Mouse (Mus musculus) left cerebral cortex, adult 11 months (tissue): ENCODE results near the gene Hist1h4f.
A peak's percentile ranks its signal among the peaks of the same experiment; 100 is the strongest.
"Not testable (repeated sequence)": the region's sequence is repeated elsewhere in the genome, so short reads cannot be mapped to it uniquely, and the experiment has no call there.

Experiments used
- DNase-seq: peaks from one replicate; pipeline ENCODE4 v3.0.0; 2022; ENCODE audit warnings: low spot score

Gene Hist1h4f

DNA sequence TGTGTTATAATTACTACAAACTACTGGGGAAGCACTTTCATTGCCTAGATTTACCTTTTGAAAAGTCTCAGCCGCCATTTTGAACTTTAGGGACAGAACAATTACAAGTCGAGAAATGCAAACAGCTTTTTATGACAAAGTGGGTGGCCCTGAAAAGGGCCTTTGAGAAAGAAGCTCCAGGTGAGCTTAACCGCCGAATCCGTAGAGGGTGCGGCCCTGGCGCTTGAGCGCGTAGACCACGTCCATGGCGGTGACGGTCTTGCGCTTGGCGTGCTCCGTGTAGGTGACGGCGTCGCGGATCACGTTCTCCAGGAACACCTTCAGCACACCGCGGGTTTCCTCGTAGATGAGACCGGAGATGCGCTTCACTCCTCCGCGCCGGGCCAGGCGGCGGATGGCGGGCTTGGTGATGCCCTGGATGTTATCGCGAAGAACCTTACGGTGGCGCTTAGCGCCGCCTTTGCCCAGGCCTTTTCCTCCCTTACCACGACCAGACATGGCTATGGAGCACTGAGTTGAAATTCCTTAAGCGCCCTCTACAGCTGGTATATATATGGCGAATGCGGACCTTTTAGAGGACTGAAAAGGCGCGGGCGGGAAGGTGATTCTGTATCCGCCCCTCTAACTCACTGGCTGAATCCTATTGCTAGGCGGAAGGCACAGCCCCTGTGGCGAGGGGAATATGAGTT, at the start of gene Hist1h4f:
TSS of gene Hist1h4f (minus strand) at position 503 of the 689 bp plus-strand sequence.
- DNase-seq: peak; percentile 91

DNA sequence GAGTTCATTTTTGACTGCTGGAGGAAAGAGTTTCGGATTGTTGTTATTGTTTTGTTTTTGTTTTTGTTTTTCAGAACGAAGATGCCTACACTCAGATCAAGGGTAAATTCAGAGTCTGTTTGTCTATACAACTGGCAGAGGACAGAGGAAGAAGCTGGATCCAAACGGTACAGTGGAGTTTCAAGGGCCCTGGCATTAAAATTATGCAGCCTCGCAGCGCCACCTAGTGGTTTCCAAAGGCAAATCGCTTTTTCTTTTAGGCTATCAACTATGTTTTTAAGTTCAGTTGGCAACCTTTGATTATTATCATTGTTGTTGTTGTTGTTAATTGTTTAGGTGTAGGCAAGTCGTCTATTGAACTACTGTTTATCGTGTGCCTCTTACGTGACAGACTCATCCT, 46.5 kb upstream of the Hist1h4f start:
- no peak for DNase-seq

DNA sequence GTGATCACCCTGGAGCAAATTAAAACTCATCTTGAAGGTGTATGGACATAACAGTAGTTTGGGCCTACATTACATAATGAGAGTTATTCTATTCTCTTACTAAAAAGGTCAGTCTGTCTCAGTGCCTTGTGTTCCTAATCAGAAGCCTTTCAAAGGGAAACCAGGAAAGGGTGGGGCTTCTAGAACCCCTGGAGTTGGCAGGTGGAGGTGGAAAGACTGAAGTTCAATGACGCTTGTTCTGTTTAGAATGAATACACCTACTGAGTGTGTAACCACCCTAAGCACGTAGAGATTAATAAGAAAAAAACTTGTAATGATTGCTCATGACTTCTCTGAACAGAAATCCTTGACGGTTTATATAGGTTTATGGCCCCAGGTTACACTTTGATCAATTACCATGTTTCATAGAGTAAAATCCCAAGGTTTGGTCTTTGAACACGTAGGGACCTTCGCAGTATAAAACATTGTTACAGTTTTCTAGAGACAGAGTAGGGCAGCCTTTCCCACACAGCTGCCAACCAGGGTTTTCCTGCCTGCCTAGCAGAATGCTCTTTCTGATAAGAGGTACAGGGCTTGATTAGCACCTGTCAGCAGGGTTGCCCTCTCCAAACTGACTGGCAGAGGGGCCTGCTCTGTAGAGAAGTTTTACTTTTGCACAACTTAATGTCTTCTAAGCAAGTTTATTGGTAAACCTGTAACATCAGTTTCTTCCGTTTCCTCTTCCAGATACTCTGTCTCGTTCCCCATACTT, 44.3 kb upstream of the Hist1h4f start:
- no peak for DNase-seq

DNA sequence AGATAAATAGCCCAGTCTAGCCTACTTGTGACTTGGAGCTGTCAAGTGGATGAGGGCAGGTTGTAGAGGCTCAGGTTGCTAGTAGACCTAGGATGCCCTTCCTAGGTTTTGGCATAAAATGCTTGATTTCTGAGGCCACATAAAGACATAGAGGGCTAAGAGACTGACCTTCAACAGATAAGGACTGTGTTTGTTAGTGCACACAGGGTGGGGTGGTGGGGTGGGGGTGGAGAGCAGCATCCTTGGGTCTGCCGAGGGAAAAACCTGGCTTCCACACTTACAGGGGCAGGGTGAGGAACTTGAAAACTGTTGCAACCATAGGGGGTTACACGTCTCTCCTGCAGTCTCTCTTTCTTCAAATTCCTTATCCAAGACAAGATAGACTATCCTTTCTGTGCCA, 43.7 kb upstream of the Hist1h4f start:
- no peak for DNase-seq

DNA sequence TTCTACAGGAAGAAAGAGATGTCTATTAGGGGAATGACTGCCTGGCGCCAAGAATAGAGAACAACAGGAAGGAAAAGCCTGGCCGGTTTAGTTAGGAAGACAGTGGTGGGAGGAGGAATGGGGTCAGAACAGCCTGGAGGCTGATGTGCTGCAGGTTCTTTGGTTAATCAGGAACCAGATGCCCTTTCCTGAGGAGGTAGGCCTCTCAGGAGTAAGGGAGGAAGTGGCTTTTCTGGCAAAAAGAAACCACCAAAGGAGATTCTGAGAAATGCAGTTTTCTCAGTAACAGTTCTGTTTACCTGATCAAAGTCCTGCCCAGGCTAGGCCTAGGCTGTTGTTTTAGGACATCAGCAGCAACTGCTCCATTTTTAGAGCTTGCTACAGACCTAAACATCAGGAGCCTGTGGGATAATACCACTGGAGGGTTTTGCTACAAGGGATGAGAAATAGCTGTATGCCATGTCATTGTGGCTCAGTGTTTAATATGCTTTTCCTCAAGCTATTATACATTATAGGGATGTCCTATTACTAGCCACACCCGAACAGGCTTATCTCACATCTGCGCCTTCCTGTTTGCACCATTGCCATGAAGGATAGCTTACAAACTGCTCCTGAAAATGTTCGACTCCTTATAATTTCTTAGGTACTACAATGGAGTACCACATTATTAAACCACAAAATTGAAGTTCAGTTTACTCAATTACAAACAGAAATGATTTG, 41.8 kb upstream of the Hist1h4f start:
- DNase-seq: no peak

DNA sequence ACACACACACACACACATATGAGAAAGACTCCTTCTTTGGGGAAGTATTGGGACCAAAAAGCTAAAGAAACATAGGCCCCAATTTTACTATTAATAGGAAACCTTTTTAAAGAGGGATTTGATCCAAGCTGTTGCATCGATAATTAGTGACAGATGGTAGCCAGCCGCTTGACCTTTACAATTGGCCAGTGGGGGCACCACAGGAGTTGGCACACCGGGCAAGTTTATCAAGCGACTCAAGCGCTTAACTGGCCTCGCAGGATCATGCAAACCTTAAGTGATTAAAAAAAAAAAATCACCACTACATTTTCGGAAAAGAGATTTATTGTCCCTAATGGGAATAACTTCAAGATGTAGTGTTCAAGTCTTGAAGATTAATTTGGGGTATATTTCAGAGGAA, 41.2 kb upstream of the Hist1h4f start:
- no peak for DNase-seq

DNA sequence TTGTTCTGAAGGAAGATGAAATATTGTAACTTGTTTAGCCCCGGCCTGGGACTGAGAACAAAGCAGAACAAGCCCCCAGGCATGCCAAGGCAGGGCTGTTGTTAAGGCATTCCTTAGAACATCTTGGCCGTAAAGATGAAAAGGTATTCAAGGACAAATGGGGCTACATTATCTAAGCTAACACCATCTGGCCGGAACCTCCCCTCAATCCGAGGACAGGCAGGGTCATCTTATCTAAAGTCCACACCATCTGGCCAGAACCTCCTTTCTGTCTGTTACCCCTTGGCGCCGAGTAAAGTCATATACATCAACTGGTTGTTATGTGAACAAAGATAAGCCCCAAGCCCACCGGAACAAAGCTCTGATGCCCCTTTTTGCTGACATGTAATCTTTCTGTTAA, 40.4 kb upstream of the Hist1h4f start:
- DNase-seq: not testable (repeated sequence)

DNA sequence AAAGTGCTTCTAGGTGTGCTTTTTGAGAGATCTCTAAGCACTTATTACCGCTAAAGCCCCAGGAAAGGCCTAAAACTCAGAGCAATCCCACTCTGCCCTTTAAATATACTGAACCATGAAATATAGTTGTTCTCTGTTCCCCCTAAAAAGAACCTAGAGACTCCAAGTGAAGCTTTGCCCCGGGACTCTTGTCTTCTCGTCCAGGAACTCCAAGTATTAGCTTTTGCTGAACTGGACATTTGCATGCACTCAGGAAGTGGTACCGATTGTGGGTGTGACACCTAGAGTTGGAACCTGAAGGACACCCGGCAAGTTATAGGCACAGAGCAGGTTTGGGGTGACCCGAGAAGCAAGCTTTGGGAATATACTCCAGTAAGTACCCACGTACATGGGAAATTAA, 39.8 kb upstream of the Hist1h4f start:
- no peak for DNase-seq

DNA sequence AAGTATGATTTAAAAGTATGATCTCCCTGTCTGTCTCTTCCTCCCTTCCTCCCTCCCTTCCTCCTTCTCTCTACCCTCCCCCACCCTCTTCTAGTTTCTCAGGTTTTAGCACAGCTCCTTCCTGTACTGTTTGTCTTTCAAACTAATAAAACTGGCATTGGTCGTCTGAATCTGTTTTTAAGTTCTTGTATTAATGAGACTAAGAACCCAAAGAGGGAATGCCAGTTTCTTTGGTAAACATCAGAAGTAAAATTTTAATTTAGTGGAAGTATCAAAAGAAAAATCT, 35.4 kb upstream of the Hist1h4f start:
- DNase-seq: no peak

DNA sequence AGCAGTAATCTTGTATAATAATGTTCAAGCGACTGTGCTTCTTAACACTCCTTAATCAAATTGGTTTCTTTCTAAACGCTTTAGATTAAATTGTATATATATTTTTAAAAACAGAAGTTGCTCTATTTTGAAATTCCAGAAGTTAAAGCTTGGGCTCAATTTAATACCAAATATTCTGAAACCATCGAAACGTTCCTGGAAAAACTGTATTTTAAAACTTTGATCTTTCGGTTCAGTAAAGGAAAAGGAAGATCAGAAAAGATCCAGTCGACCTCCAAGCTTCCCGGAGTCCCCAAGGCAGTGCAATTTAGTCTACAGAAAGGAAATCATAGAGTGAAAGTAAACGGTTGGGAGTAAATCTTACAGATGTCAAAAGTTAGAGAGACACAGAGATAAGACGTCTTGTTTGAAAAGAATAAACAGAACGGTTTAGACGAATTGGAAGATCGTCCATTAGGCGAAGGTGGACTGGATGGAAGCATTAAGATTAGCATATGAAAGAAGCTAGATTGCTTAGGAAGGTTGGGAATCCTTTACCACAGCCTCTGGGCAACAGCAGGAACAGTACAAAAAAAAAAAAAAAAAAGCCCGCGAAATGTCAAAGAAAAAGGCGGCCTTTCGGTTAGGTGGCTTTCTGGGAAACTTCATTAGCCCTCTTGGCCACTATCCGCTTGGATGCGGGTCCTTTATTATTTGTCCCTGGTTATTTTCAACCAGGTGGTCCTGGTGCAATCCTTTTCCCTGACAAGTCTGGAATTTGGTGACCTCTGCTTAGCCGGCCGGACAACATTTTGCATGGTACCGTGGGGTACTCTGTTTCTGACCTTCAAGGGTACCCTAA, 34.9 kb upstream of the Hist1h4f start:
- no peak for DNase-seq

DNA sequence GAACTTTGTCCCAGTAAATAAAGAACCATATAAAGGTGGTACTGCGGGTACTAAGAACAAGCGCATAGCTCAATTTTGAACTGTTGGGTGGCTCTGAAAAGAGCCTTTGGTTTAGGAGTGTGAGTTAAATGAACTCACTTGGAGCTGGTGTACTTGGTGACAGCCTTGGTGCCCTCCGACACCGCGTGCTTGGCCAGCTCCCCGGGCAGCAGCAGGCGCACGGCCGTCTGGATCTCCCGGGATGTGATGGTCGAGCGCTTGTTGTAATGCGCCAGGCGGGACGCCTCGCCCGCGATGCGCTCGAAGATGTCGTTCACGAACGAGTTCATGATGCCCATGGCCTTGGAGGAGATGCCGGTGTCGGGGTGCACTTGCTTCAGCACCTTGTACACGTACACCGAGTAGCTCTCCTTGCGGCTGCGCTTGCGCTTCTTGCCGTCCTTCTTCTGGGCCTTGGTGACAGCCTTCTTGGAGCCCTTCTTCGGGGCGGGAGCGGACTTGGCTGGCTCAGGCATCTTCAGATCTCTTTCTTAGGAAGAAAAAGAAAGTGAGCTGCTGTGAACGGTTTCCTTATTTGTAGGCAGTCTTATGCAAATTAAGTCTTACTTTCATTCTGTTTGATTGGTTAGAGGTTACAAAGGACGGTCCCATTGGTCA, 34.1 kb upstream of the Hist1h4f start:
- peak; percentile 85 for DNase-seq

DNA sequence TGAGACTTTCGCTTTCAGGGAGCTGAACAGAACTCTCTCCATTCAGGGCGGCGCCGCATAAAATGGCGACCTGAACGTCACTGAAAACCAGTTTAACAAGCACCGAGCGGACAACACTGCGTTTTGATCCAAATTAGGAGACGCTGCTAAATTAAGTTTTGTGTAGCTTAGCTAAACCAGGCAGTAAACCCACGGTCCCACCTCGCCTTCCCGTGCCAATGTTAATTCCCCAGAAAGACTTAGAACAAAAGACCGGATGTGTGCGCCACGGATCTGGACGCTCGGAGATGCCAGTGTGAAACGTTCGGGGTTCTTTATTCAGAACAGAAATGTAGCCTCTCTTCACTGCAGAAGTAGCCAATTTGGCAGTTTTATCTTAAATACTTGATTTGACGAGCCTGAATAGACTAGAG, 33.6 kb upstream of the Hist1h4f start:
- DNase-seq: no peak

DNA sequence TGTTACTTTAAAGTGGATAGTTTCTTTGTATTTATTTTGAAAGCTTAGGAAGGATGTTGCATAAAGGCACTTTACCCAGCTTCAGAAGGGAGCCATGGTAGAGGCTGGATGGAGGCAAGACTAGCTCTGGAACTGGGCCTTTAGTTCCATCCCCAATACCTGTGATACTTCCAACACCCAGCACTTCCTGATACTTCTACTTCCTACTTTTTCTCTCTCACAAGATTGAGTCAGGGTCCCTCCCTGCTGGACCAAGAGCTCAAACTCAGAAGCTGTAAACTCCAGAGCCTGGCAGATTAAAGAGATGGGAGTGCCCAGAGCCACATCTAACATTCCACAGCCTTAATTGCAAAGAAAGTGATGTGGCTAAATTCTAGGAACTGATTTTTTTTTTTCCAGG, 32.9 kb upstream of the Hist1h4f start:
- no peak for DNase-seq

DNA sequence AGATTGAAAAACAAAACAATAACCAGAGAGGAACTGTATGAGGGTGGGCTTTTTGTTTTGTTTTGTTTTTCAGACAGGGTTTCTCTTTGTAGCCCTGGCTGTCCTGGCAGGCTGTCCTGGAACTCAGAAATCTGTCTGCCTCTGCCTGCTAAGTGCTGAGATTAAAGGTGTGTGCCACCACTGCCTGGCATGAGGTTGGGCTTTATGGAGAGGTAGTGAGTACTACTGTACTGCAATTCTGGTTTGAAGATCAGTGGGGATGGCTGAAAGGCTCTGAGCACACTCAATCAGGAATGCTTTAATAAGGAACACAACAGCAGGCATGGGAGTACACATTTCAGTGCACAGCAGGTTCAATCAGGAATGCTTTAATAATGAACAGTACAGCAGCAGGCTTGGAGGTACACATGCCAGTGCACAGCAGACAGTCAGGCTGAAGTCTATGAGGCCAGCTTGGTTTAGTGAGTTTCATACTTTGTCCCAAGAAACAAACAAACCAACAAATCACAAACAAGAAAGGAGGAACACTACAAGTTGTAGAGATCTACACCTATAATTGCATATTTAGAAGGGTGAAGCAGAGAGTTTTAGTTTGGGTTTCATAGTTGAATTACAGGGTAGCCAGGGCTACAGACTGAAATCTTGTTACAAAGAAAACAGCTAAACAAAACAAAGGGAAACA, 32.1 kb upstream of the Hist1h4f start:
- no peak for DNase-seq

DNA sequence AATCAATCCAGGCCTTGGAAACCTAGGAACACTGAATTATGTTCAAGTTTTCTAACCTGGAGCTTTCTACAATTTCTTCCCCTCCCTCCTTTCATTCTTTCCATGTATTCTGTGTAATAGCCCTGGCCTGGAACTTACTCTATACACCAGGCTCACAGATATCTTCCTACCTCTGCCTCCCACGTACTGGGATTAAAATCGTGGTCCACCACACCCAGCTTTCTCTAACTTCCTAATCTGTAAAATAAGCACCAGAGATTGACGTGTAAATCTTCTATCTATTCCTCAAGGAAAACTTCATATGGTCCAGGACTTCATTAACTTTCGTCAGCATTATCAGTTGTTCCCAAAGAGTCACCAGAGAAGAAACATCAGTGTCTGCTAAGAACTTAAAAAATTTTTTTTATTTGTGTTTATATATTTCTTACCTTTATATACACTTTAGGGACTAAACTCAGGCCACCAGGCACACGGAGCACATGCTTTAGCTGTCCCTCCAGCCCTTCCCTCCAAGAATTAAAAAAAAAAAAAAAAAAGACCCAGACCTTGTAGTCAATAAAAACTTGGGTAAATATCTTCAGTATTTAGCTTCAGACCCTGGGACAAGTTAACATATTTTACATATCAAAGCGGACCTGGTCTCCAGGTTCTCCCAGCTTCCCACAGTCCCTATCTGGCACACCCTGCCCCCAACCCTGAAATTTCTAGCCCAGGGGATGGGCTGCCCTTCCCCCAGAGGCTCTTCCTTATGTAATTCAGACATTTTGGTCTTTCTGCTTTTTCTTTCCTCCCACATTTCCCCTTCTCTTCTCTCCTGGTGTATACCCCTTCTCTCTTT, 31.0 kb upstream of the Hist1h4f start:
- no peak for DNase-seq

DNA sequence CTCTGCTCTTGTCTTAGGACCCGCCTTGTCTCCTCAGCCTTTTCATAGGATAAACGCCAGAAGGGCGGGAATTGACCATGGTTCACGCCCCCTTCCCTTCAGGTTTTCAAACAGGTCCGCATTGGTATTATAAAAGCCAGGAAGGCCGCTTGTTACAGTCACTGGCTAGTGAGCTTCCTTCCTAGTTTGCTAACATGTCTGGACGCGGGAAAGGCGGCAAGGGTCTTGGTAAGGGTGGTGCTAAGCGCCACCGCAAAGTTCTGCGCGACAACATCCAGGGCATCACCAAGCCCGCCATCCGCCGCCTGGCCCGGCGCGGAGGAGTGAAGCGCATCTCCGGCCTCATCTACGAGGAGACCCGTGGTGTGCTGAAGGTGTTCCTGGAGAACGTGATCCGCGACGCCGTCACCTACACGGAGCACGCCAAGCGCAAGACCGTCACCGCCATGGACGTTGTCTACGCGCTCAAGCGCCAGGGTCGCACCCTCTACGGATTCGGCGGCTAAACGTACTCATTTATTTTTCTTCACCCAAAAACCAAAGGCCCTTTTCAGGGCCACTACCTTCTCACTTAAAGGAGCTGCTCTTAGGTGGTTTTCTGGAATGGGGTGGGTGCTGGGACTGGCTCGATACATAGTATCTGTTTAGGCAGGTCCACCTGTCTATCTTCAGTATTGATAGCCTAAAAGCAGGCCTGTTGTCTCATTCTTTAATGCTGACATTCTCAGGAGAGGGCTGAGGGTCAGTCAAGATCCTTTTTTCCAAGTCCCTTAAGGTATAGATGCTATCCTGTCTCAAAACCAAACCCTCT, 30.2 kb upstream of the Hist1h4f start, which contains the start of gene Hist1h4d:
TSS of gene Hist1h4d (plus strand) at position 191 of the 811 bp plus-strand sequence.
- peak; percentile 95 for DNase-seq

DNA sequence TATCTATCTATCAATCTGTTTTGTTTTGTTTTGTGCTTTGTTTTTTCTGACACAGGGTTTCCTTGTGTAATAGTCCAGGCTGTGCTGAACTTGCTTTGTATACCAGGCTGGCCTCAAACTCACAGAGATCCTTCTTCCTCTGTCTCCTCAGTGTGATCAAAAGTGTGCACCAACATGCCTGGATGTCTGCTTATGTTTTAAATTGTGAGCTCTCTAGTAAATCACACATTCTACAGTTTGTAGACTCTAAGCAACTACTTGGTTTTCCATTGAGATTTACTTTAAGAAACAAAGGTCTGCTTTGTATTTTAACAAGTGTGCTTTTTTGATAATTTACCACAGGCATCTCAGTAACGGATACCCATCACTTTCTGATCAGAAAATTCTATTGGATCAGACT, 26.4 kb upstream of the Hist1h4f start:
- no peak for DNase-seq

DNA sequence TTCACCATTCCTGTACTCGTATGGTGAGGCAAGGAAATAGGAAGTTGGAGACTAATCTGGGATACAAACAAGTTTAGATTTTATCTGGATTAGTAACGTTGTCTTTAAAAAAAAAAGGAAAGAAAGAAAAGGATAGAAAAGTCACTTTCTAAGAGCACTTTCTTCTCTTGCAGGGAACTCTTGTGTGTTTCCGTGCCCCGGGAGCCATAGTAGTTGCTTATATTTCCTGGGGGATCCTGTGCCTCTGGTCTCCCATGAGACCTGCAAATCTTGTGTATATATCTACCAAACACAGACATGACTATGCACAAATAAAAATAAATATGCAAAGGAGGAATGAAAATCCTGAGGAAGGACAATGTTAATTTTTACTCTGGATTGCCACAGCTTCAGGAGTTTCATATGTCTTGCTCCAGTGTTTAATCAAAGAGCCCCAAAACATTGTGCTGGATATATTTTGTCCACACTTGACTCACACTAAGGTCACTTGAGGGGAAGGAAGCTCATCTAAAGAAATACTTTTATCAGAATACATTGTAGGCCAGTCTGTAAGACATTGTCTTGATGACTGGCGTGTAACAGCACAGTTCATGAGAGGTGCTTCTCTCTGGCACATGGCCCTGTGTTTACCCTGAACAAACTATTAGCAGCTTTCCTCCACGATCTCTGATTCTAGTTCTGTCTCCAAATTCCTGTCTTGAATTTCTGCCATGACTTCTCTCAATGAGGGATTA, 25.6 kb upstream of the Hist1h4f start:
- no peak for DNase-seq
